Mouse (Mus musculus) cerebellum, adult 2 months (tissue): ENCODE measurements around the gene Dnase1l1.
A peak's percentile ranks its signal among the peaks of the same experiment; 100 is the strongest.

Experiments used
- CTCF ChIP-seq: fragments of 200-500 bp; IDR thresholded peaks from 2 replicates; pipeline ENCODE4 v1.5.1; 2011; ENCODE audit warnings: low read depth, mild to moderate bottlenecking, control low read depth, low read length, moderate library complexity, borderline replicate concordance; ENCODE audit not compliant: insufficient read depth
- POLR2A ChIP-seq: fragments of 200-500 bp; IDR thresholded peaks from 2 replicates; pipeline ENCODE4 v1.6.1; 2011; ENCODE audit warnings: low read length, control low read depth, borderline replicate concordance; ENCODE audit not compliant: insufficient read depth

DNA sequence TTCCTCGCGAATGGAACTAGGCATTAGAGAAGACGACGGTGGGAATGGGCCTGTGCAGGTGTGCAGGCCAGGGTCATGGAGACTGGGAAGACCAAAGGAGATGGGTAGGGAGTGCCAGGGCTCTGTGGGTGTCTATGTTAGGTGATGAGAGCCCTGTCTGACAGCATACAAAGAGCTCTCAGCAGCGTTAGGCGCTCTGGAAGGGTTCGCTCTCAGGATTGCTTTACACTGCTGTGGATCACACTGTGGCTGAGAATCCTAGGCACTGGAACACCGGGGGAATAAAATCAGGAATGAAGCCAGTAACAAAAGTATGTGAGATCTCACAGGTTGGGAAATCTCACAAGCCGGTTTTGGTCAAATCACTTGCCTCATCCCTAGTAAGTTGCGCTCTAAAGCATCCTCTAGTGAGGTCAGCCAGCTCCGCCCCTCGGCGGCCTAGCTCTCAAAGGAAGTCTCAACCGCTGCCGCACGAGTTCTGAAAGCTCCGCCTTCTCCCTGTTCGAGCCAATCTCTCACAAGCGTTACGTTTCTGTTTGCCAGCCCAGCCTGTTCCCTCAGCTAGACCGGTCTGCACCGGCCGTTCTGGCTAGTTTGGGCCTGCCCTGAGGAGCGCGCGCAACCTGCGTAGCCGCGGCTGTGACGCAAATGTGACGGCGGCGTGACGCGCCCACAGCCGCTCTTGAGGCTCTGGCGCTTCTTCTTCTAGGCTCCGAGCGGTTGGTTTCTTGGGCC is 27.8 kb downstream of the Dnase1l1 start, which contains the start of gene Emd:
- TF ChIP-seq CTCF (no peak), POLR2A (peak; percentile 56; the same call in 1 of the 2 replicates)
